Mouse (Mus musculus) embryonic facial prominence, embryonic 10.5 days (tissue): ENCODE results near the gene Capzb. TPM values are rescaled to one million over a fixed set of nuclear protein-coding genes. Genes with fewer than 3 reads are reported as not detected.

Source experiments
- DNase-seq: peaks from one replicate; pipeline ENCODE4 v3.0.0-alpha.2; 2017; ENCODE audit warnings: low spot score
- H3K27ac ChIP-seq: fragments of 300-500 bp; sonication (generic); replicated peaks from 2 replicates; pipeline ENCODE4 v1.5.1; 2016; ENCODE audit warnings: mild to moderate bottlenecking
- H3K27me3 ChIP-seq: fragments of 300-500 bp; sonication (generic); replicated peaks from 2 replicates; pipeline ENCODE4 v1.6.1; 2016; ENCODE audit warnings: low read depth, mild to moderate bottlenecking; ENCODE audit not compliant: poor library complexity, severe bottlenecking
- H3K36me3 ChIP-seq: fragments of 300-500 bp; sonication (generic); replicated peaks from 2 replicates; pipeline ENCODE4 v1.6.1; 2016; ENCODE audit warnings: mild to moderate bottlenecking, moderate library complexity
- H3K4me1 ChIP-seq: fragments of 300-500 bp; sonication (generic); 2 replicates; pipeline ENCODE4 v1.6.1; 2016
- H3K4me3 ChIP-seq: fragments of 300-500 bp; sonication (generic); 2 replicates; pipeline ENCODE4 v1.5.1; 2016; ENCODE audit warnings: mild to moderate bottlenecking, moderate library complexity
- H3K9me3 ChIP-seq: fragments of 300-500 bp; sonication (generic); 2 replicates; pipeline ENCODE4 v1.6.1; 2016; ENCODE audit warnings: mild to moderate bottlenecking
- WGBS: fragments of 180-500 bp; shearing (Covaris S2); methylation state at CpG from one replicate; pipeline ENCODE4 v1.1.7; 2016; 5-methylcytosine and 5-hydroxymethylcytosine counted together
- polyA plus RNA-seq: library from polyadenylated mRNA; unstranded; fragments of >200 nt; fragmentation: Nextera tagmentation; extraction: Ambion mirVana; gene quantifications from 2 replicates; pipeline ENCODE4 v1.2.1, GENCODE M21; 2016

Capzb gene
- polyA plus RNA-seq, 1 experiment from 2014 or later = 409 TPM

DNA sequence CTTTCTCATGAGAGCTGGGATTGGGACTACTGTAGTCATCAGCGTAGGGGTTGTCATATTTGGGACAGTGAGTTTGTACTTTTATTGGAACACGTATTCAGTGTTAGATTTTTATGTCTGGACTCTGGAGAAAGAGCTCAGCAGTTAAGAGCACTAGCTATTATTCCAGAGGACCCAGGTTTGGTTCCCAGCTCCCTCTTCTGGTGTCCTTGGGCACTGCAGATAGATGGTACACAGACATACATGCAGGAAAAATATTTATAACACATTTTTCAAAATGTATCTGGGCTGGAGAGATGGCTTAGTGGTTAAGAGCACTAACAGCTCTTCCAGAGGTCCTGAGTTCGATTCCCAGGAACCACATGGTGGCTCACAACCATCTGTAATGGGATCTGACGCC, 28.3 kb downstream of the Capzb start:
- Histone ChIP-seq H3K9me3 (no peaks in the 10 kb centered on the region), H3K27ac (no peak overlapping the region), H3K4me3 (no peak overlapping the region), H3K4me1 (peaks cover 77% of the 10 kb centered on the region), H3K27me3 (no peaks in the 10 kb centered on the region), H3K36me3 (peaks cover 45% of the 10 kb centered on the region)
- no peak for DNase-seq
- 95% methylated on average over 4 of the region's 4 CpGs for WGBS

DNA sequence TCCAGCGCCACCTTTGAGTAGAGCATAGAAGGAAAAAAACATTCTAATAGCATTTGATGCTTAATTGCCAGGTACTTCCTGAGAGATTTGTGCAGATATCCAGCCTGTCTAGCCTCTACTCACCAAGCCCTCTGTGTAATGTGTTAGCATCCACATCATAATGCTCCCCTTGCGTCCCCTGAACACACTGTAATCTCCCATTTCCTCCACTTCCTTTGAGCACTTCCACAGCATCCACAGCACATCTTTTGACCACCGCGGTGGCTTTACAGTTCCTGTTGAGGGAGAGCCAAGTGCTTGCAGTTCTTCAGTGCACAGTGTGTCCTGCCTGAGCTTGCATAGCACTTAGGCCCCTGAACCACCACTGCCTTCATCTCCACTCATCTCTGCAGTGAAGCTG, 29.1 kb downstream of the Capzb start:
- DNase-seq = no peak
- Histone ChIP-seq H3K27me3 (no peaks in the 10 kb centered on the region), H3K4me1 (peaks cover 77% of the 10 kb centered on the region), H3K4me3 (no peak overlapping the region), H3K36me3 (peaks cover 52% of the 10 kb centered on the region), H3K27ac (no peak overlapping the region), H3K9me3 (no peaks in the 10 kb centered on the region)
- WGBS = 82% methylated on average over 4 of the region's 4 CpGs

DNA sequence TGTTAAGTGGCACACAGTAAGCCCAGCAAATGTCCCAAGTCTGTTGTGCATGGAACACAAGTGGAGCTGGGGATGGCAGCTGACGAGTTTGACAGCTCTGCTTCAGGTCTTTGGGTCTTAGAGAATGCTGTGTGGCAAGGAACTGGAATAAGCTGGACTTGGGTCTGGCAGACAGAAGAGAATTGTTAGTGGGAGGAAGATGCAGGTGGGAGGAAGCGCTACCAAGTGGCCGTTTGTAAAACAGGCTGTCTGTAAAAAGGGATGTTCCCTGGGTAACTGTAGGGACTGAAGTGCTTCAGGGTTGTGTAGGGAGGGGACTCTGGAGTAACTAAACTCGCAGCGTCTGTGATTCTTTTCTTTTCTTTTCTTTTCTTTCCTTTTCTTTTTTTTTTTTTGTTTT, 32.4 kb downstream of the Capzb start:
- 73% methylated on average over 5 of the region's 5 CpGs for WGBS
- Histone ChIP-seq H3K4me3 (no peak overlapping the region), H3K9me3 (no peaks in the 10 kb centered on the region), H3K27me3 (no peaks in the 10 kb centered on the region), H3K27ac (no peak overlapping the region), H3K4me1 (peaks cover 77% of the 10 kb centered on the region), H3K36me3 (peaks cover 50% of the 10 kb centered on the region)
- no peak for DNase-seq

DNA sequence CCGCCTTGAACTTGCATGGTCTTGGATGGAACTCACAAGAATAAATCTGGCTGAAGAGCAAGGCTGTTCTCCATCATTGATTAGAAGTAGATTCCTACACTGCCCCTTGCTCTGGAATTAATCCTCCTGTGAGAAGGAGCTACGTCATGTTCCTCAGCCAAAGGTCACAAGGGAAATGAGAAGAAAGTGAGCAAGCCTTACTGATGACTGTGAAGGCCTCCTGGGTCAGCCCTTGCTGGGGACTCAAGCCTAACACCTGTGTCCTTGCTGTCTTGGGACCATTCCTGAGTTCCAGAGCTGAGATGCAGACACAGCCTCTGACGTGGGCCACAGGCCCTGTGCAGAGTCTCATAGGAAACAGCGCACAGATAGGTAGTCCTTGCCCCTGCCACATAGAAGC, 33.2 kb downstream of the Capzb start:
- Histone ChIP-seq H3K4me1 (peaks cover 80% of the 10 kb centered on the region), H3K27me3 (no peaks in the 10 kb centered on the region), H3K27ac (no peak overlapping the region), H3K9me3 (no peaks in the 10 kb centered on the region), H3K4me3 (no peak overlapping the region), H3K36me3 (peaks cover 43% of the 10 kb centered on the region)
- 85% methylated on average over 4 of the region's 4 CpGs for WGBS
- no peak for DNase-seq

DNA sequence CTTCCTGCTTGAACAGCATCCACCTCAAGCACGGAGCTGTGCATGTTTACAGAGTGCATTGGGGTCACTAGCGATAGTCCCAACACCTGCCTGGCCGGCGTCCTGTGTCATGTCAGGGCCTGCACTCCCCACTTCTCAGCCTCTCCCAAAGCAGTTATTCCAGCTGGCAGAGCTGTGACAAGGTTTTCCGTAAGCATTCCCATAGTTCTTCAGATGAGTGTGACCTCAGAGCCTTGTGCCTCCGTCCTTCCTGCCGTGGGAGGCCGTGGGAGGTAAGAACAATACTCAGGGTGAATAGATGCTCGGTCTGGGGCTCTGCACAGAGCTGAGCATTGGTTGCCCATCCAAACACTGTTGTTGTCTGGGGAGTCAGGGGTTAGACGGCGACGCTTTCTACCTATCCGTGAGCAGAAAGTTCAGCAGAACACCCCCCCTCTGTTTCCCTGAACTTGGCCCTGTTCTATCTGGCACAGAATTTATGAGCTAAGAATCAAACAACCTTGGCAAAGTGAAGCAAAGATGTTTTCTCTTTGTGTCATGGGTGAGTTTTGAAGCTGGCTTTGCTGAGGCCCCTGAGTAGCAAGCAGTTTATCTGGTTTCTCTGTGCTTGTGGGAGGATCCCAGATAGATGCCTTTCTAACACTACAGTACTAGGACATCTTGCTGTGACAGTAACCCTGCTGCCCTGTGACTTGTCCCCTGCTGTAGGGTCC, 34.0 kb downstream of the Capzb start:
- H3K4me1 ChIP-seq = peaks cover 82% of the 10 kb centered on the region
- no peaks in the 10 kb centered on the region for H3K27me3 ChIP-seq
- DNase-seq = no peak
- no peak overlapping the region for H3K4me3 ChIP-seq
- WGBS = 81% methylated on average over 13 of the region's 13 CpGs
- H3K9me3 ChIP-seq = no peaks in the 10 kb centered on the region
- peaks cover 43% of the 10 kb centered on the region for H3K36me3 ChIP-seq
- H3K27ac ChIP-seq = no peak overlapping the region

- WGBS = 82% methylated on average over 7 of the region's 7 CpGs
- Histone ChIP-seq H3K27me3 (no peaks in the 10 kb centered on the region), H3K4me3 (no peak overlapping the region), H3K27ac (0 out of 2 replicates have a peak overlapping the region, but pooled peaks have one; percentile 8), H3K4me1 (peaks cover 89% of the 10 kb centered on the region), H3K9me3 (no peaks in the 10 kb centered on the region), H3K36me3 (peaks cover 39% of the 10 kb centered on the region)
- no peak for DNase-seq
These were observed 35.2 kb downstream of the Capzb start for GRCm38 (mm10) chr4:139227923-139228322.

DNA sequence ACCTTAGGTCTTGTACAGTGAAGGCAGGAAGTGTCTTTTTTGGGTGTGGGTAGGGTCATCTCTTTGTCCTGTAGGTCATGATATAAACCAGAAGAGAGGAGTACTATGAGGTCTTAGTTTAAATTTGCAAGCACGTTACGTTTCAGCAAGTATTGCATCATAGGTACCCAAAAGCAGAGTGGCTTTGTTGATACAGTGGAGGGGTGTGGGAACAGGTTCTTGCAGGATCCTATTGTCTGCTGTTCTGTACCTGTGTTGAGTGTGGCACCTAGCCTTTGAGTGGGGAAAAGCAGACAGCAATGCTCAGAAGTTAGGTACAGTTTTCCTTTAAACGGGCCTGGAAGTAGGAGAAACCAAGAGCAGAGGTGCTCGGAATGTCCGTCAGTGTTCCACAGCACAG, 36.6 kb downstream of the Capzb start:
- 0 out of 2 replicates have a peak overlapping the region, but pooled peaks have one; percentile 1 for H3K27ac ChIP-seq
- peaks cover 50% of the 10 kb centered on the region for H3K36me3 ChIP-seq
- no peaks in the 10 kb centered on the region for H3K27me3 ChIP-seq
- DNase-seq = no peak
- no peaks in the 10 kb centered on the region for H3K9me3 ChIP-seq
- 87% methylated on average over 5 of the region's 5 CpGs for WGBS
- peaks cover 95% of the 10 kb centered on the region for H3K4me1 ChIP-seq
- H3K4me3 ChIP-seq = no peak overlapping the region

- Histone ChIP-seq H3K4me3 (no peak overlapping the region), H3K27ac (peak overlapping the region; percentile 52; the same call in 1 of the 2 replicates), H3K9me3 (no peaks in the 10 kb centered on the region), H3K4me1 (peaks cover 88% of the 10 kb centered on the region), H3K27me3 (no peaks in the 10 kb centered on the region), H3K36me3 (peaks cover 49% of the 10 kb centered on the region)
- DNase-seq = peak; percentile 66
- WGBS = 39% methylated on average over 11 of the region's 11 CpGs
These were observed 37.8 kb downstream of the Capzb start for GRCm38 (mm10) chr4:139230376-139231120.

- Histone ChIP-seq H3K27me3 (no peaks in the 10 kb centered on the region), H3K4me3 (no peak overlapping the region), H3K36me3 (peaks cover 42% of the 10 kb centered on the region), H3K27ac (peak overlapping the region; percentile 52), H3K9me3 (no peaks in the 10 kb centered on the region), H3K4me1 (peaks cover 85% of the 10 kb centered on the region)
- 81% methylated on average over 8 of the region's 8 CpGs for WGBS
- DNase-seq = no peak
These were observed 38.5 kb downstream of the Capzb start for GRCm38 (mm10) chr4:139231163-139231562.

GRCm38 (mm10) chr4:139232479-139233145, 39.9 kb downstream of the Capzb start:
- Histone ChIP-seq H3K9me3 (no peaks in the 10 kb centered on the region), H3K27me3 (no peaks in the 10 kb centered on the region), H3K4me1 (peaks cover 74% of the 10 kb centered on the region), H3K27ac (peak overlapping the region; percentile 10), H3K36me3 (peaks cover 33% of the 10 kb centered on the region), H3K4me3 (no peak overlapping the region)
- 48% methylated on average over 6 of the region's 6 CpGs for WGBS
- DNase-seq = peak; percentile 61

DNA sequence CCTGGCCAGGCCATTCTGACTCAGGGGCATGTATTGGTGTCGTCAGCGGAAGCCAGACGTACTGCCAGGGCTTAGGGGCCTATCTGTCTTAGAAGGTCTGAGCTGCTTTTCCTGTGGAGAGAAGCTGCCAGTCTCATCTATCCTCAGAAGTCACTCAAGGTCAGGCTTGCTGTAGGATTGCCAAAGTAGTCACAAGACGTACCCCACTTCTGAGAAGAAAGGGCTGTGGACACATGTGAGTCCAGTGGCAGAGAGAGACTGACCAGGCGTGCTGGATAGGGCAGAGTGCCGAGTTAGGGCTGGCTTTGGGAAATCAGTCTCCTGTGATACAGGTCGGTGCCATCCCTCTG, 40.4 kb downstream of the Capzb start:
- no peak for DNase-seq
- no peak overlapping the region for H3K4me3 ChIP-seq
- H3K9me3 ChIP-seq = no peaks in the 10 kb centered on the region
- H3K36me3 ChIP-seq = peaks cover 28% of the 10 kb centered on the region
- H3K27ac ChIP-seq = peak overlapping the region; percentile 10
- WGBS = 90% methylated on average over 7 of the region's 7 CpGs
- H3K4me1 ChIP-seq = peaks cover 74% of the 10 kb centered on the region
- H3K27me3 ChIP-seq = no peaks in the 10 kb centered on the region

- no peak for DNase-seq
- H3K36me3 ChIP-seq = peaks cover 28% of the 10 kb centered on the region
- H3K4me3 ChIP-seq = no peak overlapping the region
- H3K9me3 ChIP-seq = no peaks in the 10 kb centered on the region
- H3K27me3 ChIP-seq = no peaks in the 10 kb centered on the region
- peaks cover 74% of the 10 kb centered on the region for H3K4me1 ChIP-seq
- 85% methylated on average over 4 of the region's 4 CpGs for WGBS
- H3K27ac ChIP-seq = 0 out of 2 replicates have a peak overlapping the region, but pooled peaks have one; percentile 10
These were observed 41.1 kb downstream of the Capzb start for GRCm38 (mm10) chr4:139233755-139234254.
